Mouse (Mus musculus) macrophage (primary cell): ENCODE measurements around the gene Qrfpr. TPM values are rescaled to one million over a fixed set of nuclear protein-coding genes. Genes with fewer than 3 reads are reported as not detected.
A peak's percentile ranks its signal among the peaks of the same experiment; 100 is the strongest.

Source experiments
- H3K27ac ChIP-seq: fragments of 350-480 bp; formaldehyde crosslinking; 2 replicates; pipeline ENCODE4 v1.9.0; 2021
- H3K36me3 ChIP-seq: fragments of 350-480 bp; formaldehyde crosslinking; 2 replicates; pipeline ENCODE4 v1.9.0; 2021; ENCODE audit errors: inconsistent target
- H3K4me3 ChIP-seq: fragments of 350-480 bp; formaldehyde crosslinking; 2 replicates; pipeline ENCODE4 v1.9.0; 2021; ENCODE audit errors: inconsistent target
- H3K79me2 ChIP-seq: fragments of 350-480 bp; formaldehyde crosslinking; 2 replicates; pipeline ENCODE4 v1.9.0; 2021; ENCODE audit errors: inconsistent target
- WGBS: methylation state at CpG from one replicate; pipeline ENCODE4 v1.1.7; 2026; ENCODE audit warnings: inconsistent platforms; ENCODE audit not compliant: missing documents; 5-methylcytosine and 5-hydroxymethylcytosine counted together
- polyA plus RNA-seq: library from polyadenylated mRNA; stranded (reverse); fragments of 250-400 nt; gene quantifications from 3 replicates; pipeline ENCODE4 v1.2.4, GENCODE M21; 2018; ENCODE audit warnings: inconsistent platforms

The Qrfpr gene
- polyA plus RNA-seq, 1 experiment from 2014 or later, result not detected

GRCm38 (mm10) chr3:36189243-36189642, 32.9 kb downstream of the Qrfpr start:
- Histone ChIP-seq H3K4me3 (no peak overlapping the region), H3K79me2 (no peaks in the 10 kb centered on the region), H3K36me3 (no peaks in the 10 kb centered on the region), H3K27ac (no peak overlapping the region)
- WGBS, result 85% methylated on average over 8 of the region's 8 CpGs

DNA sequence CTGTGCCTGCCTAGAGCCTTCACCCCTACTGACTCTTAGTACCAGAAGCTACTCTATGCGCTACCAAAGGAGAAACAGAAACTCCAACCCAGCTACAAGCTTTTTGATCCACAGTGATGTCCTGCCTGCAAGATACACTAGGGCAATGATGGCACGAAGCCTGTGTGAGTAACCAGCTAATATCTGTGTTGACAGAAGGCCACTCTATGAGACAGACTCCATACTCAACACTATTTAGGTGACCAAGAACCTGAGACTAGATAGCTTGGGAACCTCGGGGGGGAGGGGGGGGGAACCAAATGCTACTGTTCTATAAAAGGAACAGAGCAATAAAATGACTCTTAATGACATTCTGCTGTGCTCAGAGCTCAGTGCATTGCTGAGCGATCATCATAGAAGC, 35.6 kb downstream of the Qrfpr start:
- H3K79me2 ChIP-seq, result no peaks in the 10 kb centered on the region
- no peaks in the 10 kb centered on the region for H3K36me3 ChIP-seq
- 89% methylated on average over 4 of the region's 4 CpGs for WGBS
- no peak overlapping the region for H3K27ac ChIP-seq
- no peak overlapping the region for H3K4me3 ChIP-seq

GRCm38 (mm10) chr3:36181519-36181918, 40.6 kb downstream of the Qrfpr start:
- H3K79me2 ChIP-seq, result no peaks in the 10 kb centered on the region
- H3K27ac ChIP-seq, result no peak overlapping the region
- H3K36me3 ChIP-seq, result no peaks in the 10 kb centered on the region
- 5% methylated on average over 4 of the region's 4 CpGs for WGBS
- H3K4me3 ChIP-seq, result no peak overlapping the region

DNA sequence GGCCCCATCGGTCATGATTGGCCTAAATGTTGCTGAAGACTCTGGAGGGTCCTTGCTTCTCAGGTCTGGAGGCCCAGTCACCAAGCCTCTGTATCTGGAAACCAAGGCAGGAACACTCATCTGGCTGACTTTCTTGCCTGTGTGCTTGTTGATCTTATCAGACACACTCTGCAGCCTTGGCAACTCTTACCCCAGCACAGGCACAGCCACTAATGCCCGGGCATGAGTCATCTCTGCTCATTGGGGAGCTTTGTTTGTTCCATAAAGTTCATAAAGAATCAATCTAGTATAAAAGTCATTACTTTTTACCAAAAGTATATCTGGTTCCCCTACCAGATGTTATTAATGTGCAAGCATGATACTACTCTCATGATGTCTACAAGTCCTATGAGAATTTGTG, 48.4 kb downstream of the Qrfpr start:
- Histone ChIP-seq H3K79me2 (no peaks in the 10 kb centered on the region), H3K4me3 (no peak overlapping the region), H3K36me3 (no peaks in the 10 kb centered on the region), H3K27ac (no peak overlapping the region)
- WGBS, result 79% methylated on average over 2 of the region's 2 CpGs

GRCm38 (mm10) chr3:36171348-36171747, 50.8 kb downstream of the Qrfpr start:
- H3K79me2 ChIP-seq, result no peaks in the 10 kb centered on the region
- 83% methylated on average over 1 of the region's 1 CpGs for WGBS
- H3K27ac ChIP-seq, result no peak overlapping the region
- H3K4me3 ChIP-seq, result no peak overlapping the region
- no peaks in the 10 kb centered on the region; the same call in 1 of the 2 replicates for H3K36me3 ChIP-seq

- H3K79me2 ChIP-seq, result no peaks in the 10 kb centered on the region
- 100% methylated on average over 1 of the region's 1 CpGs for WGBS
- H3K27ac ChIP-seq, result no peak overlapping the region
- H3K4me3 ChIP-seq, result no peak overlapping the region
- H3K36me3 ChIP-seq, result peaks cover 4% of the 10 kb centered on the region
Observed at GRCm38 (mm10) chr3:36170670-36171210, 51.4 kb downstream of the Qrfpr start.

DNA sequence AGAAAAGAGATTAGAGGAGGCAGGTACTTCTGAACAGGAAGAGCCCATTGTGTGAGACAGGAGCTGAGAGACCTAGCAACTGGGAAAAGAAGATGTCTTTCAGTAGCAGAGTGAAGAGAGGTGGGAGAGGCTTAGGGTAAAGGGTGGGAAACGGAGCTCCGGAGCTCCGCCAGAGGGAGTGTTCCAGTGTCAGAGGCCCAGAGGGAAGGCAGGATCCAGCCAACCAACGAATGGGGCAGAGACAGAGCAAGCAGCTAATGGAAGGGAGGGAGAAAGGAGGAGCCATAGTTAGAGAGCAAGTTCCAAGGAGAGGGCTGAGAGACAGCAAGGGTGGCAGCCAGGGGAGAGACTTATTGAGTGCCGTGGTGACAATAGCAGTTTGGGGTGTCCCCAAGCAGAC, 66.8 kb downstream of the Qrfpr start:
- H3K27ac ChIP-seq, result no peak overlapping the region
- no peak overlapping the region for H3K4me3 ChIP-seq
- H3K36me3 ChIP-seq, result peaks cover 8% of the 10 kb centered on the region; the same call in 1 of the 2 replicates
- peaks cover 74% of the 10 kb centered on the region for H3K79me2 ChIP-seq
- WGBS, result 88% methylated on average over 5 of the region's 5 CpGs

DNA sequence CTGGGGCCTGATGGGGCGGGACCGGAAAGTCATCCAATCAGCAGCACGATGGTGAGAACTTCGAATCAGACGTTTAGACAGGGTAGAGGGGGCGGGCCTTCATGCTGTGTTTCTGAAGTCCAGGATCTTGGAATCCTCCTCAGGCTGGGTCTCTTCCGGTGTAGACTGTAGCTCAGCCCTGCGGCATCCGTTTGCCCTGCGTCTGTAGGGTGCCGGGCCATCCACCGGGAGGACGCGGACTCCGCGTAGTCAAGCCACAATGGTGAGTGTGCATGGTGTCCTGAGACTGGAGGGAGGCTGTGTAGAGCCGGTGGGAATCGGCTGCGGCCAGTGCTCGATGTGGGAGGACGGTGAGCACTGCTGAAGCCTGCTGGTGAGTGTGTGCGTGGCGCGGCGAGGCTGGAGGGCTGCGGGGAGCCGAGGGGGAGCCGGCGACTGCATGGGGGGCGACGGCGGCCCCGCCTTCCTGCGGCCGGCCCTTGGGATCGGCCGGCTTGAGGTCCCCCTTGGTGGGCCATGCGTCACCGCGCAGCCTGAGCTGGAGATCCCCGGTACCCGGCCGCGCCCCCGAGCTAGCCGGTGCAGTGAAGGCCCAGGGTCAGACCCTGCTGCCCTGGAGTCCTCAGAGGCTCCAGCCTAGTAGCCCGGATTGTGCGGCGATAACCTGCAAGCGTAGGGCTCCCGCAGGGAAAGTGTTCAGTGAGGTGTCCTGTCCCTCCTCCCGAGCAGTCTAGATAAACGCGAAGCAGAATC, 71.0 kb downstream of the Qrfpr start, which contains the start of gene D3Ertd254e:
D3Ertd254e (plus strand) TSS at position 84 of the 753 bp plus-strand sequence.
- Histone ChIP-seq H3K36me3 (no peaks in the 10 kb centered on the region), H3K27ac (peak within 1 kb of the TSS; percentile 19; the same call in 1 of the 2 replicates), H3K4me3 (peak within 1 kb of the TSS; percentile 62), H3K79me2 (peaks cover 48% of the 10 kb centered on the region)
- WGBS, result 2% methylated on average over 53 of the region's 54 CpGs

DNA sequence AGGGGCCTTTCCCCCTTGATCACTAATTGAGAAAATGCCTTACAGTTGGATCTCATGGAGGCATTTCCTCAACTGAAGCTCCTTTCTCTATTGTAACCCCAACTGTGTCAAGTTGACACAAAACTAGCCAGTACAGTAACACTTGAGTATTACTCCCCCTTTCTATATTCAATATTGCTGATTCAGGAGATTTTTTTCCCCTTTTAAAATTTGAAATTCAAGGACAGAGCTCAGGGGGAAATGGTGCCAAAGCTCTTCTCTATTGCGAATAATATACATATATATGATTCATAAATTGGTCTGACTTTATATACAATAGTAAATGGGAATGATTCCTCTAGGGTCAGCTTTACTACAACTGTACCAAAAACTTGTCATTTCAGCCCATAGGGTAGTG, 71.6 kb downstream of the Qrfpr start:
- H3K36me3 ChIP-seq, result no peaks in the 10 kb centered on the region
- H3K79me2 ChIP-seq, result peaks cover 43% of the 10 kb centered on the region
- 0 out of 2 replicates have a peak overlapping the region, but pooled peaks have one; percentile 19 for H3K27ac ChIP-seq
- H3K4me3 ChIP-seq, result peak overlapping the region; percentile 62
- 22% methylated on average over 1 of the region's 1 CpGs for WGBS

DNA sequence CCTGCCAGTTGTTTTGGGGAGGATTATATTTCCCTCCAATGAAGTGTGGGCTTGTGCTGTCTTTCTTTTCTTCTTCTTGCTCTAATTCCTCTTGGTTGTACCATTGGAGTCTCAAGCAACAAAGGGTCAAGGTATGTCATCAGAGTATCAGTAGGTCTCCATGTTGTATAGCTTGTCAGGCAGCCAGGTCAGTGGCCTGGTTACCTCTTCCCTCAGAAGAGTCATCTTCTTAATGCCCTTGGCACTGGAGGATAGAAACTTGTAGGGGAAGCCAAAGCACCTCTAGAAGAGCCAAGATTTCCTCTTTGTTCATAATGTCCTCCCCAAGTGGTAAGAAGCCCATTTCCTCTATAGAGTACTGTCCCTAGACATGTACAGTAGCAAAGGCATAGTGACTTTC, 83.1 kb downstream of the Qrfpr start:
- no peaks in the 10 kb centered on the region for H3K79me2 ChIP-seq
- H3K4me3 ChIP-seq, result no peak overlapping the region
- no peak overlapping the region for H3K27ac ChIP-seq
- no peaks in the 10 kb centered on the region for H3K36me3 ChIP-seq

- Histone ChIP-seq H3K4me3 (no peak overlapping the region), H3K27ac (no peak overlapping the region), H3K79me2 (no peaks in the 10 kb centered on the region), H3K36me3 (no peaks in the 10 kb centered on the region)
- WGBS, result 94% methylated on average over 1 of the region's 1 CpGs
Observed at GRCm38 (mm10) chr3:36138171-36138660, 83.9 kb downstream of the Qrfpr start.

GRCm38 (mm10) chr3:36137560-36137959, 84.6 kb downstream of the Qrfpr start:
- H3K27ac ChIP-seq, result no peak overlapping the region
- no peaks in the 10 kb centered on the region for H3K79me2 ChIP-seq
- no peaks in the 10 kb centered on the region for H3K36me3 ChIP-seq
- WGBS, result 50% methylated on average over 2 of the region's 2 CpGs
- H3K4me3 ChIP-seq, result no peak overlapping the region

DNA sequence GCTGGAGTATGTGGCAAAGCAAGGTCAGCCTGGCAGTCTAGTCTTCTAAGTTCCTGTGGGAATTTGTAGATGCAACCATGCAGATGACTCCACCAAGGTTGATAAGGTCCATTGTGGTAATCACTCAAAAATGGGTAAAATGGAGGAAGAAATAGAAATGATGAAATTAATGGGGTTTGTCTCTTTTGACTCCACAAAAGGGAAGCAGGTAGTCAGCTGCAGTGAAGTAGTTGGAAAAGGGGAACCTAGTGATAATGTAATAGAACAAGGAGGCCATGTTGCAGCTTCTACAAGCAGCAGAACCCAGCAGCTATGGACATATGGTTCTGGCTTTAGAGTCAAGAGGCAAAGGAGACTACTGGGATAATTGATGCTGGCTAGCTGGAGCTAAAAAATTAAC, 86.0 kb downstream of the Qrfpr start:
- no peak overlapping the region for H3K4me3 ChIP-seq
- no peak overlapping the region for H3K27ac ChIP-seq
- no peaks in the 10 kb centered on the region for H3K36me3 ChIP-seq
- no peaks in the 10 kb centered on the region for H3K79me2 ChIP-seq
